Mouse (Mus musculus) left cerebral cortex, adult 6 months (tissue): ENCODE measurements around the gene Guf1. TPM values are rescaled to one million over a fixed set of nuclear protein-coding genes. Genes with fewer than 3 reads are reported as not detected.

Experiments
- long read RNA-seq, 2 experiments: library from polyadenylated mRNA; unstranded; transcript quantifications; one replicate each; pipeline ENCODE4 v2.0.0; 2019 to 2020
- polyA plus RNA-seq: library from polyadenylated mRNA; unstranded; fragments of <200 nt; fragmentation: Nextera tagmentation; gene quantifications from 2 replicates; pipeline ENCODE4 v1.2.3, GENCODE M21; 2021

Guf1 gene
- polyA plus RNA-seq = 5.3 and 8.1 TPM in 2 replicates
- long read RNA-seq, experiment 1, full-length matches to known transcripts = 40 of 64 reads
- long read RNA-seq, experiment 1, partial matches to known transcripts = 4 of 64 reads
- long read RNA-seq, experiment 1, other reads (novel, unspliced or antisense) = 20 of 64 reads
- long read RNA-seq, experiment 2, full-length matches to known transcripts = 3 of 10 reads
- long read RNA-seq, experiment 2, partial matches to known transcripts = 2 of 10 reads
- long read RNA-seq, experiment 2, other reads (novel, unspliced or antisense) = 5 of 10 reads

GRCm38 (mm10) chr5:69556628-69557403, at the start of gene Guf1:
TSS of gene Guf1 (plus strand) at chr5:69556923.

DNA sequence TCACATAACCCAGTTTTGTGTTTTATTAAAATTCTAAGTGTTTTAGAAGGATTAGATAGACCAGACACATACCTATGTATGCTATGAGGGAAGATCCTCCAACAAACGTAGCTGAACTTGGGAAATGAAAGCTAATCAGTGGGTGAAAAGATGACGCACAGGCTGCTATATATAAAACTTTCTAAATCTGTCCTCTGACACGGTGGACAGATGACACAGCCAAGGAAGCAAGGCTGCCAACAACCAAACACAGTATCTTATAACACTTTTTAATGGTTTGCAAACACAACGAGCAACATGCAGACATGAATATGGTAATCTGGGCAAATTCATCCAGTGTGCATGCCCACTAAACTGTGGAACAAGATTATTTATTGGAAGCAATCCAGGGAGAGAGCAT, 14.2 kb upstream of the Guf1 start, which contains the start of gene Yipf7:
Gene Yipf7, minus strand, starts transcription at position 160 of the 400 bp plus-strand sequence.

GRCm38 (mm10) chr5:69591640-69592461, 35.1 kb downstream of the Guf1 start, which contains the start of gene Gnpda2:
TSS of gene Gnpda2 (minus strand) at chr5:69592340.

Other genes with a start within 250 kb of the Guf1 start
- 4.9 and 7.8 TPM in 2 replicates for gene Kctd8, start 215.2 kb upstream of the Guf1 start, polyA plus RNA-seq
- 0.16 TPM in 1 of 2 replicates, not detected in the other for gene Yipf7, start 14.3 kb upstream of the Guf1 start, polyA plus RNA-seq
- 38.2 and 44.3 TPM in 2 replicates for gene Gnpda2, start 35.4 kb downstream of the Guf1 start, polyA plus RNA-seq